Mouse (Mus musculus): Measurements from ENCODE around the gene Tnk2.

DNA sequence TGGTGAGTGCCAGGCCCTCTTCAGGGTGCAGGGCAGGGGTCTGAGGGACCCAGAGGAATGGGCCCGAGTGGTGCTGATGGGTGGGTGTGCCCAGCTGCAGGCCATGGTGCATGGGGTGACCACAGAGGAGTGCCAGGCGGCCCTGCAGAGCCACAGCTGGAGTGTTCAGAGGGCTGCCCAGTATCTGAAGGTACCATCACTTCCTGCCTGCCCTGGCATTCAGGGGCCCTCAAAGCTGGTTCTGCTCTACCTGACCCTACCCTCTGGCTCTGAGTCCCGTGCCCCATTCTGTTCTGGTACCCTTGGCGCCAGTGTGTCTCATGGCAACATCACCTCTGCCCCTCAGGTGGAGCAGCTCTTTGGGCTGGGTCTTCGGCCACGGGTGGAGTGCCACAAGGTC, 37.1 kb downstream of the Tnk2 start:
- TF ChIP-seq MAFK (IDR thresholded peaks at IDR 0.05; ENCODE audit: insufficient replicate concordance, low read length) (no peak), POLR2A (IDR thresholded peaks at IDR 0.05; ENCODE audit: low read depth, low read length) (no peak), CTCF (conservative IDR thresholded peaks at IDR 0.05 in 1 of 2, IDR thresholded peaks at IDR 0.05 in 1 of 2; ENCODE audit: low read depth in 2 of 2, low read length in 2 of 2) (no peak)
